Mouse (Mus musculus) megakaryocyte, embryonic 14.5 days (primary cell): ENCODE measurements around the gene Sclt1. TPM values are rescaled to one million over a fixed set of nuclear protein-coding genes. Genes with fewer than 3 reads are reported as not detected.

Experiments used
- H3K27me3 ChIP-seq: replicated peaks from 2 replicates; pipeline ENCODE3; 2012; ENCODE audit warnings: inconsistent platforms
- H3K36me3 ChIP-seq: replicated peaks from 2 replicates; pipeline ENCODE3; 2012; ENCODE audit warnings: low read length, inconsistent platforms, mixed read lengths
- H3K4me1 ChIP-seq: 2 replicates; pipeline ENCODE4 v1.6.1; 2012; ENCODE audit warnings: inconsistent platforms
- H3K4me3 ChIP-seq: replicated peaks from 2 replicates; pipeline ENCODE3; 2012; ENCODE audit warnings: moderate library complexity, mild to moderate bottlenecking, inconsistent platforms
- H3K9me3 ChIP-seq: 2 replicates; pipeline ENCODE4 v1.6.1; 2012; ENCODE audit warnings: inconsistent platforms
- FLI1 ChIP-seq: IDR thresholded peaks from 2 replicates; pipeline ENCODE4 v1.6.1; 2012; ENCODE audit warnings: low read length, inconsistent platforms, mixed read lengths
- GATA1 ChIP-seq: IDR thresholded peaks from 3 replicates; pipeline ENCODE4 v1.6.1; 2012; ENCODE audit warnings: mixed read lengths, low read length, inconsistent platforms, borderline replicate concordance
- polyA plus RNA-seq: library from polyadenylated mRNA; stranded (reverse); fragments of >175 nt; gene quantifications from 2 replicates; pipeline ENCODE4 v1.2.3, GENCODE M21; 2012; ENCODE audit warnings: low replicate concordance; ENCODE audit not compliant: insufficient read depth

The Sclt1 gene
- polyA plus RNA-seq, 1 experiment: 0.86 TPM

- peaks cover 15% of the 10 kb centered on the region for H3K36me3 ChIP-seq
- TF ChIP-seq FLI1: no peak
- TF ChIP-seq GATA1: no peak
- H3K4me1 ChIP-seq: no peaks in the 10 kb centered on the region
Measured at GRCm38 (mm10) chr3:41676648-41677047, 65.7 kb downstream of the Sclt1 start.

GRCm38 (mm10) chr3:41674778-41675177 is 67.5 kb downstream of the Sclt1 start:
- TF ChIP-seq GATA1 (no peak), FLI1 (no peak)
- Histone ChIP-seq H3K4me3 (no peak overlapping the region), H3K27me3 (no peaks in the 10 kb centered on the region), H3K4me1 (no peaks in the 10 kb centered on the region), H3K9me3 (no peaks in the 10 kb centered on the region), H3K36me3 (peaks cover 10% of the 10 kb centered on the region)

More at GRCm38 (mm10) chr3:41676648-41677047, 65.7 kb downstream of the Sclt1 start:
- H3K27me3 ChIP-seq: no peaks in the 10 kb centered on the region
- H3K4me3 ChIP-seq: no peak overlapping the region
- no peaks in the 10 kb centered on the region for H3K9me3 ChIP-seq

- no peak overlapping the region for H3K4me3 ChIP-seq
- no peak for TF ChIP-seq GATA1
- no peak for TF ChIP-seq FLI1
- no peaks in the 10 kb centered on the region for H3K4me1 ChIP-seq
- no peaks in the 10 kb centered on the region for H3K9me3 ChIP-seq
- peaks cover 24% of the 10 kb centered on the region for H3K36me3 ChIP-seq
- H3K27me3 ChIP-seq: no peaks in the 10 kb centered on the region
Measured at GRCm38 (mm10) chr3:41655642-41656041, 86.7 kb downstream of the Sclt1 start.

- Histone ChIP-seq H3K4me3 (no peak overlapping the region), H3K4me1 (no peaks in the 10 kb centered on the region), H3K27me3 (no peaks in the 10 kb centered on the region), H3K9me3 (no peaks in the 10 kb centered on the region), H3K36me3 (peaks cover 5% of the 10 kb centered on the region)
- no peak for TF ChIP-seq GATA1
- no peak for TF ChIP-seq FLI1
Measured at GRCm38 (mm10) chr3:41620971-41621370, 121.3 kb downstream of the Sclt1 start.

- TF ChIP-seq FLI1 (no peak), GATA1 (no peak)
- no peaks in the 10 kb centered on the region for H3K4me1 ChIP-seq
- no peaks in the 10 kb centered on the region for H3K27me3 ChIP-seq
- H3K36me3 ChIP-seq: peaks cover 22% of the 10 kb centered on the region
- no peak overlapping the region for H3K4me3 ChIP-seq
- H3K9me3 ChIP-seq: no peaks in the 10 kb centered on the region
Measured at GRCm38 (mm10) chr3:41618488-41618887, 123.8 kb downstream of the Sclt1 start.

- no peaks in the 10 kb centered on the region for H3K27me3 ChIP-seq
- H3K9me3 ChIP-seq: no peaks in the 10 kb centered on the region
- no peak for TF ChIP-seq GATA1
- TF ChIP-seq FLI1: no peak
- H3K4me1 ChIP-seq: no peaks in the 10 kb centered on the region
- H3K4me3 ChIP-seq: no peak overlapping the region
- H3K36me3 ChIP-seq: peaks cover 26% of the 10 kb centered on the region
Measured at GRCm38 (mm10) chr3:41618036-41618435, 124.3 kb downstream of the Sclt1 start.

GRCm38 (mm10) chr3:41614230-41614985 is 127.9 kb downstream of the Sclt1 start:
- TF ChIP-seq GATA1 (no peak), FLI1 (no peak)
- Histone ChIP-seq H3K4me3 (no peak overlapping the region), H3K9me3 (no peaks in the 10 kb centered on the region), H3K36me3 (peaks cover 59% of the 10 kb centered on the region), H3K4me1 (no peaks in the 10 kb centered on the region), H3K27me3 (no peaks in the 10 kb centered on the region)

GRCm38 (mm10) chr3:41613706-41614105 is 128.6 kb downstream of the Sclt1 start:
- Histone ChIP-seq H3K4me3 (no peak overlapping the region), H3K36me3 (peaks cover 65% of the 10 kb centered on the region), H3K27me3 (no peaks in the 10 kb centered on the region), H3K4me1 (no peaks in the 10 kb centered on the region), H3K9me3 (no peaks in the 10 kb centered on the region)
- TF ChIP-seq FLI1: no peak

- Histone ChIP-seq H3K36me3 (peaks cover 76% of the 10 kb centered on the region), H3K4me1 (0 out of 2 replicates have a peak, but pooled peaks cover 3% of the 10 kb centered on the region), H3K9me3 (no peaks in the 10 kb centered on the region), H3K4me3 (no peak overlapping the region), H3K27me3 (no peaks in the 10 kb centered on the region)
- no peak for TF ChIP-seq FLI1
- TF ChIP-seq GATA1: no peak
Measured at GRCm38 (mm10) chr3:41612211-41612610, 130.1 kb downstream of the Sclt1 start.

- peaks cover 92% of the 10 kb centered on the region for H3K36me3 ChIP-seq
- no peaks in the 10 kb centered on the region for H3K27me3 ChIP-seq
- H3K4me3 ChIP-seq: no peak overlapping the region
- peaks cover 17% of the 10 kb centered on the region for H3K4me1 ChIP-seq
- TF ChIP-seq GATA1: no peak
- TF ChIP-seq FLI1: no peak
- H3K9me3 ChIP-seq: no peaks in the 10 kb centered on the region
Measured at GRCm38 (mm10) chr3:41609071-41609470, 133.2 kb downstream of the Sclt1 start.

- Histone ChIP-seq H3K4me1 (peaks cover 26% of the 10 kb centered on the region), H3K4me3 (no peak overlapping the region), H3K9me3 (no peaks in the 10 kb centered on the region), H3K27me3 (no peaks in the 10 kb centered on the region), H3K36me3 (peaks cover 90% of the 10 kb centered on the region)
- TF ChIP-seq FLI1 (no peak), GATA1 (no peak)
Measured at GRCm38 (mm10) chr3:41607467-41607866, 134.8 kb downstream of the Sclt1 start.
